Mouse (Mus musculus) lung, postnatal 4 days (tissue): ENCODE results near the gene Gm597.

ENCODE experiments used
- DNase-seq, 2 experiments: peaks; one replicate each; pipeline ENCODE4 v3.0.0; 2021

Gm597 gene

DNA sequence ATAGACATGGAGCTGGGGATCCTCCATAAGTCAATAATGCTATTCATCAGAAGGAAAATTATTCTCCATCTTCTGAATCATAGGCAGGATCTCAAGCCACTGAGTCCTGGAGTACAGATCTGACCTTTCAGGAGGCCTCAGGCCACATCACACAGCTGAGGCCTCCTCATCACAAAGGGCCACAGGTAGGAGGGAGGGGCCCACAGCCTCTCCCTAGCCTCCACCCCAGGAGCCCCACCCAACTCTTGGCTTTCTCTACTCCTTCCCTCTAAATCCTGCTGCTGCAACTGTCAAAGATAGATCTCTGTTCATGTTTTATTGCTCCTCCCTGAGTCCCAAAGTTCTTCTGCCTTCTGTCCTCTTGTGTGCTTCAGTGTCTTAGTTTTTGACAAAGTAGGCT, at the start of gene Gm597:
Gene Gm597, minus strand, starts transcription at position 101 of the 400 bp plus-strand sequence.
- DNase-seq = no peak

DNA sequence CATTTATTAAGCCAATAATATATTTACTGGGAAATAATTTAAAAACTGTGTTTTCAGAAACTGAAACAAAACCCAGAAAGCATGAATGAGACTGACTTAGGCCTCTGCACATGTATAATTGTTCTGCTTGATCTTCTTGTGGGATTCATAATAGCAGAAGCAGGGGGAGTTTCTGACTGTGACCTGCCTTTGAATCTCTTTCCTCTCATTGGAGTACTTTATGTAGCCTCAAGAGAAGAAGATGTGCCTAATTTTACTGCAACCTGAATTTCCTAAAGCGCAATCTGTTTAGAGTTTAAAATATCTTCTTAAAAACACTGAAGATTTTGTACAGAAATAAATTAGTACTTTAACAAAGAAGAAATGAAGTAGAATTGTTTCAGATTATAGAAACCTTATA, 27.6 kb upstream of the Gm597 start:
- DNase-seq = no peak

DNA sequence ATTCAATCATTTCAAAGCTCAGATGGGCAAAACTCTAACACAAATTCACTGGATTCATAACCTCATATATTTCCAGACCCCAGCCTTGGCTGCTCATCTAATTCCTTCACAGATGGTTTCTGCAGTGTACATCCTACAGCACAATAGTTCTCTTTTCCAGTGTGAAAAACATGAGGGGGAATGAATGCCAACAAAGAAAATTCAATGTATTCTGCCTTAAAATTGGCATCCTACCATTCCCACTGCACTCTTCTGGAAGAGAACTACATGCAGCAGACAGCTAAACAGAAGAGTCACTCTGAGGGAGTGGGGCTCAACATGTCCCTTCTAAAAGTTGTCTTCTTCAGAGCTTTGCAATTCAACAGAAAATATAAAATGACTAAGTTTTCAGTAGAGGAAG, 26.6 kb upstream of the Gm597 start:
- DNase-seq = no peak

DNA sequence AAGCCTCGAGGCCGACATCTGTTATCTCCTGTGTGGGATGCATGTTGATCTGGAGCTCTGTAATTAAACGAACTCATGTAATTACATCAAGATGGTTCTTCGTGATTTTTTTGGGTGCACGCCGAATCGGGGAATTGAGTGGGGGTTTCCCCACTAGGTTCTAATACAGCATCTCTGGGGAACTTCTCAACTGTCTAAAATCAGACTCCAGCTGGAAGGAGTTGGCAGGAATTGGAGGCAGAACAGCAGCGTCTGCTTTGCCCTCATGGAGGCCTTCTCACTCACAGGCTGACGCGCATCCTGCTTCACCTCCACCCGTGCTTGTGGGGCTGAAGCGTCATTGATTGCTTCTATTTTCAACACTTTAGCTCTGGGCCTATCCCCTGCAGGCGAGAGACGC, 20.8 kb upstream of the Gm597 start:
- no peak for DNase-seq
